Mouse (Mus musculus) common myeloid progenitor, adult 5-6 weeks (primary cell): ENCODE measurements around the gene Cd99l2. TPM values are rescaled to one million over a fixed set of nuclear protein-coding genes. Genes with fewer than 3 reads are reported as not detected.

Source experiments
- ATAC-seq: replicated peaks from 2 replicates; pipeline ENCODE4 v1.8.0; 2016; ENCODE audit warnings: low read depth, mild to moderate bottlenecking, moderate TSS enrichment, inconsistent platforms; ENCODE audit not compliant: poor library complexity, severe bottlenecking
- total RNA-seq: library from RNA; stranded (forward); fragments of 200-1000, 187-1606 nt; gene quantifications from 2 replicates; pipeline ENCODE4 v1.2.3, GENCODE M21; 2017

Gene Cd99l2
- total RNA-seq, 1 experiment from 2014 or later, result 11.1 TPM

DNA sequence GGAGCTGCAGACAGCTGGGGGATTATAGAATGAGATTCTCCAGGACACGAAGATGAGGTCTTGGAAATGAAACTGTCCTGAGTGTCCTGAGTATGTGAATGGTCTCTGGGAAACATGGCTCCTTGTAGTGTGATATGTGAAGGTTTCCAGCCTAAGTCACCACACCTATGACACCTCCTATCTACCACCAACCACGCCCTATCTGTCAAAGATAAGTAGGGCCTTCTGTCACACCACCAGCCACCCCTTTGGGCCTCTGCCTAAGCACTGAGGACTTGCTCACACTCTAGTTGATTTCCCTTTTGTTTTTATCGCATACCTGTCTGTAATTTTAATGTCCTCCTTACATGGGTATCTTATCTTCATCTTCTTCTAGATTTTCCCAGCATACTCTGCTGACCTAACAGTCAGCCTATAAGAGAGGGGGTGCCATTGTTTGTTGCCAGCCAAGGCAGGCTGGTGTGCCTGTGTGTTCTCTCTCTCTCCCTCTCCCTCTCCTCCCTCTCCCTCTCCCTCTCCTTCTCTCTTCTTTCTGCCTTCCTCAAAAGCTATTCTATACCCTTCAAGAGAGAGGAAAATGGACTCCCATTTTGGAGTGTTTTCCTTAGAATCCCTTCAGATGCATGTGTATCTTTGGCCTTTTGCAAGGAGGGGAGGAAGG is 18.2 kb downstream of the Cd99l2 start:
- ATAC-seq, result no peak

DNA sequence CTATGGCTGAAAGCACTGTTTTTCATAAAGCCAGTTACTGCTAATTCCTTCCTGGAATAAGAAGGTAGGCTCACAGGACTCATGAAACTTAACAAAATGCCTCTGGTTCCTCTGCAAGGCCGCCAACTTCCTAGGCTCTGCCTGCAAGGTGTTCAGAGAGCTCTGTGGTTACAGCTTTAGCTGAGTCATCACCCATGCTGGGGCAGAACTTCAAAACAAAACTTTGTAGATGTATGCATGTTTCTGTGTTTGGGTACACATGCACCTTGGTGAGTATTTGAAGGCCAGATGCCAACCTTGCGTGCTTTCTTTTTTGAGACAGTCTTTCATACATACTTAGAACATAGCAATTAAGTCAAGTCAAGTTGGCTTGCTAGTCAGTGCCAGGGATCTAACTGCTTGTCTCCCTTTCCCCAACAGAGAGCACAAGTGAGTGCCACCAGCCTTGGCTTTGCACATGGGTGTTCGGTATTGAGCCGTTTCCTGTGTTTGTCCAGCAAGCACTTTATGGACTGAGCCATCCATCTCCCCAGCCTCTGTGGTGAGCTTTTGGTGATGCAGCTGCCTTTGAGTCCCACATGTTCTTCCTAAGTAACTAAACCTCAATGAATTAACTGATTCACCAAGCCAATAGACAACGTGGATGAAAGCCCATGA is 23.9 kb downstream of the Cd99l2 start:
- peak; percentile 79 for ATAC-seq

DNA sequence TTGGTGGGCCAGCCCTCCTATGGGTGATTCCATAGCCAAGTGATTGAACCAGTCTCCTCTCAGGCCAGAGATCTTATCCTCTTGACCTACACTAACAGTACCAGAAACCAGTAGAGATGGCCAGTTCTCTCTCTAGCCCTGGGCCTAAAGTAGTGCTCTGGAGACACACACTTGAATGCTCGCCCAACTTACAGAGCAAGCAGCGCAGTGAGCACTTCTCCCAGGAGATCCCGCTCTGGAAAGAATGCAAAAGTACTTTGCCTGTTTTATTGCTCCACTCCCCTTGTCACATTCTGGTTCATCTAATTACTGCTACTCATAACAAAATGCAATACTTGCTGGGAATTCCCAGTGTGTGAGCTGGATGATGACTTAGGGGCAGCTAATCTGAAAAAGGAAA is 25.2 kb downstream of the Cd99l2 start:
- no peak for ATAC-seq

DNA sequence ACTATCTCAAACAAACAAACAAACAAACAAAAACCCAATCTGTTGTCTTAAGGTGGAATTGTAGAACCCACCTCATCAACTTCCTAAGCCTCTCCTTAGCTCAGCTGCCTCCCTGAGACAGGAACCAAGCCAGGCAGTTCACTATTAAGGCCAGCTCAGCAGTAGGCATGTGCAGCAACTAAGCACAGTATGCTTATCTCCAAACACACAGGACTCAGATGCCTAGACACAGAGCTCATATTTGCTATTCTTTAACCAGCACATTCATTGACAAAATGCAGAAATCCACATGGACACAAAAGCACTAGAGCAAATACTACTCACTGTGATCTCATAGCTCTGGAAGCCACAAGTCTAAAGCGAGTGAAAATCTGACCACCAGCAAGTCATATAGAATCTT is 27.2 kb downstream of the Cd99l2 start:
- no peak for ATAC-seq

DNA sequence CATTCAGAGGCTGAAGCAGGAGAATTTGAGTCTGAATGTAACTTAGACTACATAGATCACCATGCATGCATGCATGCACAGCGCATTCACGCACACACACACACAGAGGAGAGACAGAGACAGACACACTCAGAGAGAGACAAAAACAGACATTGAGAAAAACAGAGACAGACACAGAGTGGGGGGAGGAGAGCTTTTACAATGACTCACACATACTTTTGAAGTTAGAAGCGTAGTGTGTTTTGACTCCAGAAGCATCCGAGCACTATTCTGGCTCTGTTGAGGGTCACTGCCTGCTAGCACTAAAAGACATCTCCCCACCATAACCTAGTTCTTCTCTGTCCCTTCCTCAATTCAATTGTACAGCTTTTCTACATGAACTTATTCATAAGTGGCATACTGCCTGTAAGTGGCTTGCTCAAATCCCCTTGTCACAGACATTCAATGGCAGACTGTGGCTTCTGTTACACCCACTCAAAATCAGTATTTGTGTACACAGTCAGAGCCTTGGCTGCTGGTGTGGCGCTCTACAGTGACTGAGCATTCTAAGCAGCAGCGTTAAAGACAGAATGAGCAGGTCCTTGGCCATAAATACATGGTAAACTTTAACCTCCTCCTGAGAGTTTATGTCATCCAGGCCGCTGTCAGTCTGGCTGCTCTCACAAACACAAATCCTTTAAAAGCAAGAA is 28.4 kb downstream of the Cd99l2 start:
- no peak for ATAC-seq

- no peak for ATAC-seq
These were observed 36.4 kb downstream of the Cd99l2 start for GRCm38 (mm10) chrX:71456078-71456737.

GRCm38 (mm10) chrX:71442916-71443315 is 49.7 kb downstream of the Cd99l2 start:
- peak; percentile 71; the same call in 1 of the 2 replicates for ATAC-seq

GRCm38 (mm10) chrX:71439473-71439872 is 53.2 kb downstream of the Cd99l2 start:
- ATAC-seq, result no peak

GRCm38 (mm10) chrX:71435542-71435941 is 57.1 kb downstream of the Cd99l2 start:
- ATAC-seq, result no peak

DNA sequence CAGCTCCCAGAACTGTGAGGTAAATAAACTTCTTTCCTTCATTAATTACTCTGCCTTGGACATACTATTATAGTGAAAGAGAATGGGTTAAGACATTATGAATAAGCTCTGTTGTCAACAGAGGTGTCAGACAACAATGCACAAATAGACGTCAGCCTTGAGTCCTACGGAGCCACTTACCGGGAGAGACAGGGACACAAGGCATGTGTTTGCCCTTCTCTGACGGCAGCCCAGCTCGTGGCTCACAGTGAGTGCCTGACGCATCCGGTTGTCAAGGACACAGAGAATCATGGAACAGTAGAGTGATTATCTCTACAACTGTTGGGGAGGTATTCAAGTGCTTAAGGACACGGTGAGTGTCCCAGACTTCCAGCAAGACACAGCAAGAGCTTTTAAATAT is 57.8 kb downstream of the Cd99l2 start:
- no peak for ATAC-seq

- no peak for ATAC-seq
These were observed 58.2 kb downstream of the Cd99l2 start for GRCm38 (mm10) chrX:71434448-71434847.

DNA sequence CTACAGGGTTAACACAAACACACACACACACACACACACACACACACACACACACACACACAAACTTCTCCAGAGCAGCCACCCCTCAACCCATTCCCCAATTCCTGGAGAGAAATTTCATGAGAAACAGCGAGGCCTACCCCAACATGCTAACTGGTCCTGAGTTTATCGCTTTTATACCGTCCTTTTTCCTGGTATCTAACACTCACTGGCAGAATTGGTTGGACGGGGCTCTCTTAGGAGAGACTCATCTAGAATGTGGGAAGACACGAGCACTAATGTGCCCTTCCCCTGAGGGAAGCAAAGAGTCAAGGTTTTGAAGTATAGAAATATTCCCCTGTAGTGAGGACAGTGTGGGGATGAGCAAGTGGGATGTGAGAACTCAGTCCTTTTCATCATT is 61.7 kb downstream of the Cd99l2 start:
- no peak for ATAC-seq

- ATAC-seq, result no peak
These were observed 65.2 kb downstream of the Cd99l2 start for GRCm38 (mm10) chrX:71427491-71427890.

DNA sequence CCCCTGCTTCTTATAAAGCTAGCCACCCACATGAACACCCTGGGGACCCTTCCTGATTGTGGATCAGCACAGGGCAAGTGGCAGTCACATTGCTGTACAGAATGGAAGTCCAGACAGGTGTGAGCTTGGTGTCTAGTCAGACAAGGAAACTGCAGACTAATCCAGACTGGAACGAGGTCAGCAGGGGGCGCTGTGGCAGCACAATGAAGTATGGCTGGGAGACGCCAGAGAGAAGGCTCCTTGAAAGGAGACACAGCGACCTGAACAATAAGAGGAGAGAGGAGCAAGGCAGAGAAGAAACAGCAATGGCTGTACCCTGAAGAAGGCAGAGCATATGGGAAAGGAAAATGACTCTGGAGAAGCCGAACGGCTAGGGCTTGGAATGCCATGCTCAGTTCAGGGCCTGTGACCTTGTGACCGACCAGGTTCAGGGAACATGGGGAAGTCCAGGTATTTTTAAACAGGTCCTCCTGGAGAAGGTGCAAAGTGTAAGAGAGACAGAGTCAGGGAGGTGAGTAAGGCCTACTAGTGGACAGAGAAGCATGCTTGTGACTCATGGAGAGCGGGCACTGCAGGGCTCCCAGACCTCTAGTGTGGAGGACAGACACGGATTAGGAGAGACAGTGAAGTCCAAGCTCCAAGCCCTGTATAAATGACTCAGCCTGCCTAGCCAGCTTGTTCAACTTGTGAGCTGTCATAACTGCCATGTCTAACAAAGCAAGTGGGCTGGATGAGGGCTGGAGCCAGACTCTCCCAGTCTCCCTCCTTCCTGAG is 66.7 kb downstream of the Cd99l2 start:
- ATAC-seq, result peak; percentile 91; the same call in 1 of the 2 replicates

- ATAC-seq, result 0 out of 2 replicates have a peak, but pooled peaks have one; percentile 54
These were observed 67.8 kb downstream of the Cd99l2 start for GRCm38 (mm10) chrX:71424852-71425251.

- no peak for ATAC-seq
These were observed 79.0 kb downstream of the Cd99l2 start for GRCm38 (mm10) chrX:71413616-71414015.

DNA sequence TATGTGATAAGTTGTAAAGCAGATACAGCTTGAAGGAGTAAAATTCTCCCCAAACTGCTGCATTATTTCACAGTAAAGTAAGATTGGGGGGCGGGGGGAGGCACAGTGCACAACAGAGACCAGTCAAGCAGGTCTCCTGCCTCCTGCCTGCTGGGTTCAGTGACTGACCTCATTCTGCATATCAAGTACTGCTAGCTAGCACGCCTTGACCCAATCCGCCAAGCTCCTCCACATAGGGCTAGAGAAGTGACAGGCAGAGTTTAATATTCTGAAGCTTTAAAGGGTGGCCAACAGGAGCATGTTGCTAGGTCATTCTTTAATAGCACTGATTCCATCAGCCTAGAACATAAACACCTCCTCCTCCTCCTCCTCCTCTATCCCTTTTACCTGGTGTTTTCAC is 79.9 kb downstream of the Cd99l2 start:
- ATAC-seq, result no peak

GRCm38 (mm10) chrX:71408386-71408785 is 84.3 kb downstream of the Cd99l2 start:
- ATAC-seq, result no peak

DNA sequence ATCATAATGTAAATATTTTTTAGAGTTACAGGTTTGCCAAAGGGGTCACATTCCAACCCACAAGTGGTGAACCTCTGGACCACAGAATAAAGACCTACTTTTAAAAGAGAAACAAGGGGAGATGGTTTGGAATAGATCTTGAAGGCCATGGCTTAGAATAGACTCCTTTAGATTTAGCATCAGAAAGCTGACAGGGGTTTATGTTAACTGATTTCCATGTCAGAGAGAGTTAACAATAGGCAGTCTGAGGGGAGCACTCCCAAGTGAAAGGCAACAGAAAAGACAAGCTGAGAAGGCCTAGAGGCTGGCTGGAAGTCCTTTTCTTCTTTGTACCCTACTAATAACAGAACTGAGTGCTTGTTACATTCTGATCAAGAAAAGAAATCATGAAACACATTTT is 86.4 kb downstream of the Cd99l2 start:
- no peak for ATAC-seq

DNA sequence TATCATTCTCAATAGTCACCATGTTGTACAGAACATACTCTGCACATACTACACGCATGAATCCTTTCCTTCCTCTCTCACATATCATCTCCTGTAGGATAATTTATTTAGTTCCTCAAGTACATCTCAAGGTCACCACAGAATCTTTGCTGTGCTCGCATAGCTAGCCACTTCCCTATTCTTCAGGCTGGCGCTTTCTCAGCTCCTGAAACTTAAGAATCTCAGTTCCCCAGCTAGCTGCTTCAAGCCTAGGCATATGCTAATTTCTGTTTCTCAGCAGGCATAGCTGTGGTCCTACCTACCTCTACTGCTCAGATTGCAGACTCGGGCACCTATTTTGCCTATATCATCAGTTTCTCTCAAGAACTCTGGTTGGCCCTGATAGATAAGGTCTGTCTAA is 96.3 kb downstream of the Cd99l2 start:
- ATAC-seq, result peak; percentile 66
